Comparison of ENCODE assay signal across 23 mouse cellular contexts in genomic region chr5:149873482-149874002, GRCm38 (mm10).
DNase-seq lines count a peak whose midpoint lies in the region; ATAC-seq and TF ChIP-seq lines count a peak whose summit lies in the region.
"Had no signal": no experiment of that assay in that cellular context is flagged by ENCODE, and none has a peak within 500 bp of the region (broad histone marks: within the 10 kb centered on the region; RNA-seq: fewer than 3 reads in every experiment).

No protein-coding gene starts in this region.

- TF ChIP-seq EP300 in stomach, postnatal 0 days (optimal IDR thresholded peaks at IDR 0.05): no peak

- DNase-seq in kidney, postnatal 14 days: peak; percentile 16
- no peak for DNase-seq in testis, postnatal 10 days (ENCODE audit: low spot score)
- DNase-seq in embryonic facial prominence, embryonic 14.5 days (ENCODE audit: low spot score): peak; percentile 14
- peak; percentile 53 for DNase-seq in stomach, postnatal 0 days (ENCODE audit: low spot score)
- DNase-seq in layer of hippocampus, postnatal 14 days (ENCODE audit: low spot score in 2 of 2): no peak
- DNase-seq: cerebellum, adult 11-12 months; cerebellum, postnatal 14 days; gastrocnemius, adult 2 months; kidney, adult 11 months; midbrain, embryonic 14.5 days; retina, postnatal 1 day; right cerebral cortex, postnatal 25 days; thymus, adult 2 months had no signal

- TF ChIP-seq POLR2A in testis, adult 2 months (IDR thresholded peaks at IDR 0.05; ENCODE audit: control insufficient read depth, low read depth, low read length): no peak; the same call in 1 of the 2 replicates

- no peaks in the 10 kb centered on the region for H3K9me3 ChIP-seq in kidney, embryonic 14.5 days (ENCODE audit: control insufficient read depth, low read length)
- no peaks in the 10 kb centered on the region for H3K9me3 ChIP-seq in embryonic facial prominence, embryonic 14.5 days (ENCODE audit: control insufficient read depth, low read length)
- no peaks in the 10 kb centered on the region for H3K9me3 ChIP-seq in stomach, postnatal 0 days (ENCODE audit: control insufficient read depth, low read length)
- H3K9me3 ChIP-seq in liver, embryonic 12.5 days (replicated peaks): no peaks in the 10 kb centered on the region
- H3K9me3 ChIP-seq: embryonic facial prominence, embryonic 15.5 days; heart, embryonic 10.5 days; hindbrain, embryonic 15.5 days; limb, embryonic 12.5 days; neural tube, embryonic 12.5 days had no signal

- H3K4me2 ChIP-seq in kidney, embryonic 14.5 days (replicated peaks; ENCODE audit: low read depth, low read length): no peak overlapping the region
- H3K4me2 ChIP-seq in embryonic facial prominence, embryonic 14.5 days (ENCODE audit: low read depth, low read length): no peak overlapping the region
- no peak overlapping the region for H3K4me2 ChIP-seq in stomach, postnatal 0 days (replicated peaks; ENCODE audit: low read depth)
- no peak overlapping the region for H3K4me2 ChIP-seq in liver, embryonic 12.5 days
- H3K4me2 ChIP-seq: embryonic facial prominence, embryonic 15.5 days; hindbrain, embryonic 15.5 days; limb, embryonic 12.5 days; liver, embryonic 11.5 days; neural tube, embryonic 12.5 days had no signal

- no peak for ATAC-seq in kidney, embryonic 14.5 days (ENCODE audit: low FRiP score, low TSS enrichment)
- ATAC-seq in embryonic facial prominence, embryonic 14.5 days (ENCODE audit: low read depth): no peak
- ATAC-seq in stomach, postnatal 0 days (ENCODE audit: low FRiP score, low TSS enrichment): peak; percentile 53; the same call in 1 of the 2 replicates
- ATAC-seq in liver, embryonic 12.5 days: no peak
- ATAC-seq: forebrain, embryonic 14.5 days had no signal

- WGBS in kidney, embryonic 14.5 days: 49% methylated on average over 9 of the region's 9 CpGs
- WGBS in embryonic facial prominence, embryonic 14.5 days: 17% methylated on average over 7 of the region's 9 CpGs
- WGBS in stomach, postnatal 0 days: 35% methylated on average over 9 of the region's 9 CpGs
- WGBS in liver, embryonic 12.5 days (ENCODE audit: insufficient replicate concordance): 38% methylated on average over 9 of the region's 9 CpGs

- no peaks in the 10 kb centered on the region for H3K27me3 ChIP-seq in kidney, embryonic 14.5 days (ENCODE audit: control insufficient read depth, insufficient read depth, low read length)
- no peaks in the 10 kb centered on the region for H3K27me3 ChIP-seq in testis, adult 2 months (ENCODE audit: control insufficient read depth, insufficient read depth, low read length)
- H3K27me3 ChIP-seq in embryonic facial prominence, embryonic 14.5 days (replicated peaks; ENCODE audit: control insufficient read depth, insufficient read depth, low read length): no peaks in the 10 kb centered on the region
- no peaks in the 10 kb centered on the region for H3K27me3 ChIP-seq in stomach, postnatal 0 days (ENCODE audit: control insufficient read depth, insufficient read depth, low read length)
- H3K27me3 ChIP-seq in liver, embryonic 12.5 days (replicated peaks): no peaks in the 10 kb centered on the region
- H3K27me3 ChIP-seq: embryonic facial prominence, embryonic 15.5 days; hindbrain, embryonic 15.5 days; limb, embryonic 12.5 days; neural tube, embryonic 12.5 days had no signal

- H3K4me1 ChIP-seq in kidney, embryonic 14.5 days (ENCODE audit: control insufficient read depth, insufficient read depth, low read length): peaks cover 14% of the 10 kb centered on the region
- peaks cover 6% of the 10 kb centered on the region for H3K4me1 ChIP-seq in testis, adult 2 months (ENCODE audit: control insufficient read depth, insufficient read depth, low read length)
- H3K4me1 ChIP-seq in embryonic facial prominence, embryonic 14.5 days (ENCODE audit: control insufficient read depth, insufficient read depth, low read length): no peaks in the 10 kb centered on the region
- H3K4me1 ChIP-seq in stomach, postnatal 0 days (replicated peaks; ENCODE audit: control insufficient read depth, insufficient read depth): no peaks in the 10 kb centered on the region
- no peaks in the 10 kb centered on the region for H3K4me1 ChIP-seq in liver, embryonic 12.5 days
- H3K4me1 ChIP-seq: embryonic facial prominence, embryonic 15.5 days; hindbrain, embryonic 15.5 days had no signal

- no peak overlapping the region for H3K27ac ChIP-seq in kidney, embryonic 14.5 days (ENCODE audit: low read depth, low read length)
- H3K27ac ChIP-seq in testis, adult 2 months (ENCODE audit: control insufficient read depth, insufficient read depth, low read depth, low read length): no peak overlapping the region
- H3K27ac ChIP-seq in embryonic facial prominence, embryonic 14.5 days (replicated peaks; ENCODE audit: low read depth, low read length): no peak overlapping the region
- no peak overlapping the region for H3K27ac ChIP-seq in stomach, postnatal 0 days (replicated peaks)
- H3K27ac ChIP-seq in liver, embryonic 12.5 days: no peak overlapping the region
- H3K27ac ChIP-seq: embryonic facial prominence, embryonic 15.5 days; gastrocnemius, adult 2 months; heart, embryonic 10.5 days; hindbrain, embryonic 15.5 days; limb, embryonic 12.5 days; neural tube, embryonic 12.5 days had no signal

- TF ChIP-seq CTCF in testis, adult 2 months (IDR thresholded peaks at IDR 0.05; ENCODE audit: control insufficient read depth, insufficient read depth, insufficient replicate concordance, low read depth, low read length): no peak
- no peak for TF ChIP-seq CTCF in stomach, postnatal 0 days (IDR thresholded peaks at IDR 0.05; ENCODE audit: low read depth)

- no peak overlapping the region for H3K4me3 ChIP-seq in kidney, embryonic 14.5 days (ENCODE audit: low read length)
- peak overlapping the region; percentile 77 for H3K4me3 ChIP-seq in testis, adult 2 months (ENCODE audit: control insufficient read depth, low read depth, low read length)
- H3K4me3 ChIP-seq in embryonic facial prominence, embryonic 14.5 days (ENCODE audit: low read depth, low read length): no peak overlapping the region
- H3K4me3 ChIP-seq in stomach, postnatal 0 days (ENCODE audit: low read depth, low read length): no peak overlapping the region
- H3K4me3 ChIP-seq in liver, embryonic 12.5 days: no peak overlapping the region
- H3K4me3 ChIP-seq: embryonic facial prominence, embryonic 15.5 days; gastrocnemius, adult 2 months; heart, embryonic 10.5 days; hindbrain, embryonic 15.5 days; limb, embryonic 12.5 days; neural tube, embryonic 12.5 days had no signal

- no peak overlapping the region for H3K9ac ChIP-seq in kidney, embryonic 14.5 days (ENCODE audit: low read depth, low read length)
- no peak overlapping the region for H3K9ac ChIP-seq in embryonic facial prominence, embryonic 14.5 days (ENCODE audit: low read depth, low read length)
- no peak overlapping the region for H3K9ac ChIP-seq in stomach, postnatal 0 days (ENCODE audit: low read length)
- no peak overlapping the region for H3K9ac ChIP-seq in liver, embryonic 12.5 days
- H3K9ac ChIP-seq: embryonic facial prominence, embryonic 15.5 days; hindbrain, embryonic 15.5 days; limb, embryonic 12.5 days; neural tube, embryonic 12.5 days had no signal

- H3K36me3 ChIP-seq in kidney, embryonic 14.5 days (ENCODE audit: control insufficient read depth, insufficient read depth, low read length): no peaks in the 10 kb centered on the region
- H3K36me3 ChIP-seq in testis, adult 2 months (ENCODE audit: control insufficient read depth, insufficient read depth, low read length): no peaks in the 10 kb centered on the region
- no peaks in the 10 kb centered on the region for H3K36me3 ChIP-seq in embryonic facial prominence, embryonic 14.5 days (ENCODE audit: control insufficient read depth, insufficient read depth, low read length)
- no peaks in the 10 kb centered on the region for H3K36me3 ChIP-seq in stomach, postnatal 0 days (ENCODE audit: control insufficient read depth, insufficient read depth, low read length)
- no peaks in the 10 kb centered on the region for H3K36me3 ChIP-seq in liver, embryonic 12.5 days
- H3K36me3 ChIP-seq: embryonic facial prominence, embryonic 15.5 days; heart, embryonic 10.5 days; hindbrain, embryonic 15.5 days; limb, embryonic 12.5 days; neural tube, embryonic 12.5 days had no signal

Comparison
In these comparisons a context has a peak if more than half of its experiments do, and no peak if none do; other contexts are left out.
1. DNase-seq: peak in kidney, postnatal 14 days (single experiment), embryonic facial prominence, embryonic 14.5 days (single experiment) and stomach, postnatal 0 days (single experiment); none in testis, postnatal 10 days (single experiment) and layer of hippocampus, postnatal 14 days (0 of 2).